Mouse (Mus musculus) small intestine, adult 2 months (tissue): ENCODE measurements around the gene Rad51b.

ENCODE experiments used
- CTCF ChIP-seq: fragments of 200-500 bp; IDR thresholded peaks from 2 replicates; pipeline ENCODE4 v1.5.1; 2012; ENCODE audit warnings: low read depth, mild to moderate bottlenecking, control low read depth, inconsistent platforms, low read length, moderate library complexity, mixed read lengths; ENCODE audit not compliant: insufficient replicate concordance, insufficient read length; ENCODE audit errors: extremely low read depth
- POLR2A ChIP-seq: fragments of 200-500 bp; IDR thresholded peaks from 2 replicates; pipeline ENCODE4 v1.6.1; 2012; ENCODE audit warnings: low read depth, mild to moderate bottlenecking, control low read depth, inconsistent platforms, low read length, moderate library complexity

GRCm38 (mm10) chr12:79387886-79388285, 90.8 kb downstream of the Rad51b start:
- no peak for TF ChIP-seq CTCF
- no peak for TF ChIP-seq POLR2A
